8 mouse cellular contexts compared by ENCODE assay signal in the genomic region with DNA sequence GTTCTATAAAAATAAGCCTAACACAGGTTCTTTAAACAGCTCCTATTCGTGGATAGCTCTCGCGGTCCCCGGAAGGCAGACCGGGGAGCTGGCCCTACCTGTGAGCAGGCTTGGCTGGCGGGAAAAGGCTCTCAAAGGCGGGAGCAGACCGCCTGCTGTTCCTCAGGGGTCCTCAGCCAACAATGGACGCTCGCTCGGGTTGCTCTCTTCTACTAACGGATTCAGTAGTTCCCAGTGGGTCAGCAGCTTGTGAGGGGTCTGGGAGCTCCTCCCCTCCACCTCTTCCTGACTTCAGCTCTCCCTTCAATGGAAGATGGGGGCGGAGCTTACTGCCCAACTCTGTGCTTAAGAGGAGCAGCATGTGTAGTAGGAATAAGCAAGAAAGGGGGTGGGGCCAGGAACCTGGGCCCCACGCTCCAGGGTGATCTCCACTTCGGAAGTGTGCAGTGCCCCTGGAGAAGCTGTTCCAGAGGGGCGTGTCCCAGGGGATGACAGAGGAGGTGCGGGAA. TPM values are rescaled to one million over a fixed set of nuclear protein-coding genes. Genes with fewer than 3 reads are reported as not detected.
DNase-seq lines count a peak whose midpoint lies in the region; ATAC-seq and TF ChIP-seq lines count a peak whose summit lies in the region.

A gene (minus strand): TSS at position 51 of the 509 bp plus-strand sequence.

- TF ChIP-seq POLR2A in liver, adult 2 months (IDR thresholded peaks at IDR 0.05; ENCODE audit: extremely low read depth, insufficient read depth, low read length) = no peak

- ATAC-seq in intestine, embryonic 16.5 days = no peak
- no peak for ATAC-seq in neural tube, embryonic 14.5 days (ENCODE audit: low read depth)
- ATAC-seq in erythroid progenitor cell, adult 5-6 weeks (replicated peaks; ENCODE audit: low FRiP score, poor library complexity, severe bottlenecking) = no peak

- peak within 1 kb of the TSS; percentile 32; the same call in 1 of the 2 replicates for H3K4me3 ChIP-seq in liver, adult 2 months (ENCODE audit: insufficient read depth, low read depth, low read length)
- H3K4me3 ChIP-seq in forebrain, embryonic 10.5 days = peak within 1 kb of the TSS; percentile 48
- peak within 1 kb of the TSS; percentile 25 for H3K4me3 ChIP-seq in intestine, embryonic 16.5 days (ENCODE audit: low read length)
- peak within 1 kb of the TSS; percentile 30 for H3K4me3 ChIP-seq in neural tube, embryonic 14.5 days (ENCODE audit: low read depth, low read length)

- H3K4me2 ChIP-seq in intestine, embryonic 16.5 days (ENCODE audit: low read depth, low read length) = peak within 1 kb of the TSS; percentile 41
- H3K4me2 ChIP-seq in neural tube, embryonic 14.5 days (ENCODE audit: low read depth, low read length) = peak within 1 kb of the TSS; percentile 54

- no peak within 1 kb of the TSS for H3K27ac ChIP-seq in liver, adult 2 months (replicated peaks; ENCODE audit: insufficient read depth, low read depth, low read length)
- no peak within 1 kb of the TSS for H3K27ac ChIP-seq in forebrain, embryonic 10.5 days
- H3K27ac ChIP-seq in intestine, embryonic 16.5 days (ENCODE audit: low read length) = no peak within 1 kb of the TSS
- H3K27ac ChIP-seq in neural tube, embryonic 14.5 days (ENCODE audit: low read depth, low read length) = no peak within 1 kb of the TSS

- H3K4me1 ChIP-seq in liver, adult 2 months (ENCODE audit: control insufficient read depth, insufficient read depth, low read length) = 0 out of 2 replicates have a peak, but pooled peaks cover 3% of the 10 kb centered on the region
- H3K4me1 ChIP-seq in forebrain, embryonic 10.5 days = peaks cover 22% of the 10 kb centered on the region
- peaks cover 6% of the 10 kb centered on the region for H3K4me1 ChIP-seq in intestine, embryonic 16.5 days (ENCODE audit: control insufficient read depth, insufficient read depth, low read length)
- H3K4me1 ChIP-seq in neural tube, embryonic 14.5 days (ENCODE audit: control insufficient read depth, insufficient read depth, low read length) = peaks cover 12% of the 10 kb centered on the region; the same call in 1 of the 2 replicates

- H3K9ac ChIP-seq in liver, adult 2 months (ENCODE audit: low read depth, low read length) = no peak within 1 kb of the TSS
- no peak within 1 kb of the TSS for H3K9ac ChIP-seq in intestine, embryonic 16.5 days (ENCODE audit: low read depth, low read length)
- peak within 1 kb of the TSS; percentile 18; the same call in 1 of the 2 replicates for H3K9ac ChIP-seq in neural tube, embryonic 14.5 days (replicated peaks; ENCODE audit: low read depth, low read length)

- TF ChIP-seq CTCF in liver, adult 2 months (IDR thresholded peaks at IDR 0.05; ENCODE audit: low read depth, low read length) = no peak

- no peak for DNase-seq in liver, adult 2 months (ENCODE audit: extremely low read depth, low read depth, low spot score)
- no peak for DNase-seq in liver
- no peak for DNase-seq in forebrain, embryonic 10.5 days (ENCODE audit: extremely low spot score, low spot score)
- DNase-seq in adrenal gland, postnatal 14 days = no peak
- DNase-seq in gastrocnemius, postnatal 14 days = no peak

- no peaks in the 10 kb centered on the region for H3K9me3 ChIP-seq in forebrain, embryonic 10.5 days
- no peaks in the 10 kb centered on the region for H3K9me3 ChIP-seq in intestine, embryonic 16.5 days (ENCODE audit: control insufficient read depth, low read length)
- H3K9me3 ChIP-seq in neural tube, embryonic 14.5 days (ENCODE audit: control insufficient read depth, low read length) = no peaks in the 10 kb centered on the region

- H3K27me3 ChIP-seq in liver, adult 2 months (ENCODE audit: control insufficient read depth, insufficient read depth, low read length) = peaks cover 18% of the 10 kb centered on the region
- peaks cover 57% of the 10 kb centered on the region for H3K27me3 ChIP-seq in forebrain, embryonic 10.5 days (ENCODE audit: poor library complexity, severe bottlenecking)
- peaks cover 26% of the 10 kb centered on the region for H3K27me3 ChIP-seq in intestine, embryonic 16.5 days (replicated peaks; ENCODE audit: control insufficient read depth, insufficient read depth, low read length)
- H3K27me3 ChIP-seq in neural tube, embryonic 14.5 days (ENCODE audit: control insufficient read depth, insufficient read depth, low read length) = peaks cover 24% of the 10 kb centered on the region

- no peaks in the 10 kb centered on the region for H3K36me3 ChIP-seq in liver, adult 2 months (ENCODE audit: control insufficient read depth, insufficient read depth, low read length)
- H3K36me3 ChIP-seq in forebrain, embryonic 10.5 days (replicated peaks) = no peaks in the 10 kb centered on the region
- no peaks in the 10 kb centered on the region for H3K36me3 ChIP-seq in intestine, embryonic 16.5 days (ENCODE audit: control insufficient read depth, insufficient read depth, low read length)
- H3K36me3 ChIP-seq in neural tube, embryonic 14.5 days (ENCODE audit: control insufficient read depth, insufficient read depth, low read length) = no peaks in the 10 kb centered on the region

- H3K79me2 ChIP-seq in liver, adult 2 months (ENCODE audit: control insufficient read depth, insufficient read depth, low read length) = no peaks in the 10 kb centered on the region

- intact Hi-C loops in gastrocnemius, postnatal 14 days (cut with DNase I; ENCODE audit: low total_unique reads) = loop anchor here (10.0 kb wide), 1 partner anchor 86 kb away; no protein-coding TSS in a partner anchor

- 12% methylated on average over 17 of the region's 17 CpGs for WGBS in liver, adult 2 months
- WGBS in forebrain, embryonic 10.5 days = 3% methylated on average over 17 of the region's 17 CpGs
- WGBS in intestine, embryonic 16.5 days = 9% methylated on average over 17 of the region's 17 CpGs
- WGBS in neural tube, embryonic 14.5 days = 7% methylated on average over 17 of the region's 17 CpGs

RNA-seq across cellular contexts. Expression of the gene that starts here (rescaled TPM):
- not detected in 2 replicates for total RNA-seq in liver, adult 2 months (2014; rRNA removed)
- polyA plus RNA-seq in liver, adult 2 months (2012; rRNA removed) = not detected in 2 replicates
- polyA plus RNA-seq in forebrain, embryonic 10.5 days (2016; fragmentation: Nextera tagmentation; extraction: Ambion mirVana) = not detected in 2 replicates
- not detected in 2 replicates for polyA plus RNA-seq in intestine, embryonic 16.5 days (2015; fragmentation: Nextera tagmentation; extraction: Ambion mirVana)
- 0.22 and 0.29 TPM in 2 replicates for polyA plus RNA-seq in neural tube, embryonic 14.5 days (2014; fragmentation: Nextera tagmentation; extraction: Ambion mirVana)
- total RNA-seq in erythroid progenitor cell, adult 5-6 weeks (2015; ENCODE audit: low replicate concordance) = not detected in 2 replicates
- not detected in 2 replicates for total RNA-seq in erythroid progenitor cell, adult 5-6 weeks (2017; ENCODE audit: low replicate concordance)
- 1.8 and 2.3 TPM in 2 replicates for total RNA-seq in adrenal gland, postnatal 14 days (2021)
- total RNA-seq in gastrocnemius, postnatal 14 days (2021) = not detected
